Mouse (Mus musculus): ENCODE results near the gene Phactr1. TPM values are rescaled to one million over a fixed set of nuclear protein-coding genes. Genes with fewer than 3 reads are reported as not detected.

The Phactr1 gene
- total and polyA plus RNA-seq, 2 experiments from 2014 or later: 84.5 to 106 TPM

DNA sequence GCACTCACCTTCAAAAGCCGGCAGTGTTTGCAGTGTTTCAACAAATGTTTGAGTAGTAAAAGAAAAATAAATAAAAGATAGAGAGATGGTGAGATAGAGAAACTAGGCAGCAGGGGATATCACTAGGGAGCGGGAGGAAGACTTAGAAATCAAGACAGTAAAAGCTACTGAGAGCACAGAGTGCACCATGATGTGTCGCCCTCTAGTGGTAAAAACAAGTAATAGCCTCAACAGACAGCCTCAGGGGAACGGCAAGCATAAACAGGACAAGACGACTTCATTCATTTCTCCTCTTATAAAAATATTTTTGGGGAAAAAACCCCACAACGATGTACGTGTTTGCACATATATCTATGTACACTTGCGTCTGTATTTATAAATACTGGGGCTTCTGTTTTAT lies 111.9 kb downstream of the Phactr1 start:
- no peaks in the 10 kb centered on the region for H3K4me1 ChIP-seq (ENCODE audit: insufficient read depth)
- ATAC-seq (peak; percentile 77), DNase-seq (peak; percentile 73)
- no peak overlapping the region for H3K4me2 ChIP-seq (ENCODE audit: low read depth)
- no peak overlapping the region for H3K27ac ChIP-seq (ENCODE audit: low read depth, low read length)
- no peak overlapping the region for H3K9ac ChIP-seq
- no peaks in the 10 kb centered on the region for H3K9me3 ChIP-seq (ENCODE audit: low read length)
- 17% methylated on average over 8 of the region's 8 CpGs for WGBS
- no peaks in the 10 kb centered on the region for H3K36me3 ChIP-seq (ENCODE audit: insufficient read depth)
- no peak overlapping the region for H3K4me3 ChIP-seq (ENCODE audit: low read depth, low read length)
- TF ChIP-seq CTCF (IDR thresholded peaks at IDR 0.05; ENCODE audit: low read depth): peak; percentile 88
- no peaks in the 10 kb centered on the region for H3K27me3 ChIP-seq (ENCODE audit: insufficient read depth, low read length)

DNA sequence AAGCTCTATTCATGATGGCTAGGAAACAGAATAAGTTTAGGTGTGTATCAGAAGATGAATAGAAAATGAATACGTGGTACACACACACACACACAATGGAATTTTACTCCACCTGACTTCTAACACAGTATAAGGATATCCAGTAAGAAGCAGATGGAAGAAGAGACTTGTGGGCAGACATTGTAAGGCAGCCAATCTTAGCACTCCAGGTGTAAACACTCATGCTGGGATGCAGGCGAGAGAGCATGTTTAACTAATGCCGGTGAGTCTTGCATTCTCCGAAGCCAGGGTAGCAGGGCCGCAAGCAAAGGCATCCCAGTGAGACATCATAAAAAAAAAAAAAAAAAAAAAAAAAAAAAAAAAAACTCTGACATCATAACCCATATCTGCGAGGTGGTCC lies 120.1 kb downstream of the Phactr1 start:
- Histone ChIP-seq H3K4me3 (ENCODE audit: low read depth, low read length) (no peak overlapping the region), H3K9ac (no peak overlapping the region), H3K4me2 (ENCODE audit: low read depth) (no peak overlapping the region), H3K9me3 (ENCODE audit: low read length) (no peaks in the 10 kb centered on the region), H3K27me3 (ENCODE audit: insufficient read depth, low read length) (no peaks in the 10 kb centered on the region), H3K4me1 (ENCODE audit: insufficient read depth) (no peaks in the 10 kb centered on the region), H3K27ac (ENCODE audit: low read depth, low read length) (no peak overlapping the region), H3K36me3 (ENCODE audit: insufficient read depth) (no peaks in the 10 kb centered on the region)
- 82% methylated on average over 6 of the region's 6 CpGs for WGBS
- no peak for TF ChIP-seq CTCF (IDR thresholded peaks at IDR 0.05; ENCODE audit: low read depth)
- DNase-seq (no peak), ATAC-seq (no peak)

DNA sequence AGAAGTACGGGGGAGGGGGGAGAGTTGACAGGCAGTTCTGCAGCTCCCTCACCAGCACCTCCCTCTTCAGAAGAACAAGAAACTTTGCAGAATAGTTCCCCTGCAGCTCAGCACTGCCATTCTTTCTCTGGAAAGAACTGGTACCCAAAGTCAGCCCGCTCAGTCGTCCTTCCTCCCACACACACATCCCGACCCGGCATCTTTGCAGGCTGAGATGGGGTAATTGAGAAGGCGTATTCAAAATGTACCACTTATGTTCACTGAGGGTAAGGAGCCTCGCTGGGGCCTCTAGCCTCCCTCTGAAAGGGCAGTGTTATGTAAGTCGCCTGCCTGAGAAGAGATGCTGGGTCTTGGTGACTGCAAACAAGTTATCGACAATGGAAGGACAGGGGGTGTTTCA lies 123.9 kb downstream of the Phactr1 start:
- ATAC-seq: peak; percentile 54; the same call in 1 of the 2 replicates
- 25% methylated on average over 9 of the region's 9 CpGs for WGBS
- H3K9me3 ChIP-seq (ENCODE audit: low read length): no peaks in the 10 kb centered on the region

DNA sequence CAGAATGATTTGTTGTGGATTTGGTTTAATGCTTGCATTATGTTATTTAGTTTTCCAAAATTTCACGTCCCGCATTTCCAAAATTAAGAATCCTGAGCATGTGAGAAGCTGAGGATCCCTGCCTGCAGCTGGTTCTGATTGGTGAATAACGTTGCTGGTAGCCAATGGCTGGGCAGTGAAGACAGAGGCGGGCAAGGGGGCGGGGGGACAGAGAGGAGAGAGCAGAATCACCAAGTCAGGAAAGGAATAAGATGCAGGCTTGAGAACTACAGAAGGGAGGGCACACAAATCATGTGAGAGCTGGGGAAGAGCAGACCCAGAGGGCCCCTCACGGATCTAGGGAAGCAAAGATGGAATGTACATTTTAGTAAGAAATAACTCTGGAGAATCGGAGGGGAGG lies 132.3 kb downstream of the Phactr1 start:
- Histone ChIP-seq H3K4me3 (ENCODE audit: low read depth, low read length) (no peak overlapping the region), H3K36me3 (ENCODE audit: insufficient read depth) (no peaks in the 10 kb centered on the region; the same call in 1 of the 2 replicates), H3K4me1 (ENCODE audit: insufficient read depth) (peaks cover 9% of the 10 kb centered on the region; the same call in 1 of the 2 replicates), H3K9me3 (ENCODE audit: low read length) (no peaks in the 10 kb centered on the region), H3K9ac (no peak overlapping the region), H3K27me3 (ENCODE audit: insufficient read depth, low read length) (no peaks in the 10 kb centered on the region), H3K27ac (ENCODE audit: low read depth, low read length) (no peak overlapping the region), H3K4me2 (ENCODE audit: low read depth) (peak overlapping the region; percentile 29)
- WGBS: 14% methylated on average over 7 of the region's 7 CpGs
- DNase-seq: peak; percentile 50
- TF ChIP-seq CTCF (IDR thresholded peaks at IDR 0.05; ENCODE audit: low read depth): no peak
- peak; percentile 94 for ATAC-seq

More for the DNA sequence above, 123.9 kb downstream of the Phactr1 start:
- no peak overlapping the region for H3K4me3 ChIP-seq (ENCODE audit: low read depth, low read length)
- no peak for DNase-seq
- no peak overlapping the region for H3K27ac ChIP-seq (ENCODE audit: low read depth, low read length)
- H3K4me1 ChIP-seq (ENCODE audit: insufficient read depth): no peaks in the 10 kb centered on the region
- no peaks in the 10 kb centered on the region for H3K36me3 ChIP-seq (ENCODE audit: insufficient read depth)
- H3K27me3 ChIP-seq (ENCODE audit: insufficient read depth, low read length): no peaks in the 10 kb centered on the region
- no peak for TF ChIP-seq CTCF (IDR thresholded peaks at IDR 0.05; ENCODE audit: low read depth)
- H3K4me2 ChIP-seq (ENCODE audit: low read depth): no peak overlapping the region
- no peak overlapping the region for H3K9ac ChIP-seq

DNA sequence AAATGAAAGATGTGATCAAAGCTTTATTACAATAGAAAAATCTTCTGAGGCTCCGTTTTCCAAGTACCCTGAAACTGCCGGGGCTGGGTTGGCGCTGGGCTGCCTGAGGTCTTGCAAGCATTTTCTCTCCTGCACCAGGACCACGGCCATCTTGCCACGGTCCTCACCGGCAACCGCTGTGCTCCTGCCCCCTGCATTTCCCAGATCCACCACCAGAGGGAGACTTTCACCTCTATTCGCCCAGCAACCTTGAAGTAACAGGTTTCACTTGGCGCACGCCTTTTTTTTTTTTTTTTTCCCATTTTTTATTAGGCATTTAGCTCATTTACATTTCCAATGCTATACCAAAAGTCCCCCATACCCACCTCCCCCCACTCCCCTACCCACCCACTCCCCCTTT lies 138.0 kb downstream of the Phactr1 start:
- Histone ChIP-seq H3K4me1 (ENCODE audit: insufficient read depth) (peaks cover 1% of the 10 kb centered on the region; the same call in 1 of the 2 replicates), H3K4me3 (ENCODE audit: low read depth, low read length) (no peak overlapping the region), H3K9ac (no peak overlapping the region), H3K9me3 (ENCODE audit: low read length) (no peaks in the 10 kb centered on the region), H3K27ac (ENCODE audit: low read depth, low read length) (no peak overlapping the region), H3K4me2 (ENCODE audit: low read depth) (no peak overlapping the region), H3K27me3 (ENCODE audit: insufficient read depth, low read length) (no peaks in the 10 kb centered on the region), H3K36me3 (ENCODE audit: insufficient read depth) (no peaks in the 10 kb centered on the region; the same call in 1 of the 2 replicates)
- no peak for DNase-seq
- peak; percentile 70 for TF ChIP-seq CTCF (IDR thresholded peaks at IDR 0.05; ENCODE audit: low read depth)
- ATAC-seq: no peak
- 46% methylated on average over 10 of the region's 10 CpGs for WGBS

DNA sequence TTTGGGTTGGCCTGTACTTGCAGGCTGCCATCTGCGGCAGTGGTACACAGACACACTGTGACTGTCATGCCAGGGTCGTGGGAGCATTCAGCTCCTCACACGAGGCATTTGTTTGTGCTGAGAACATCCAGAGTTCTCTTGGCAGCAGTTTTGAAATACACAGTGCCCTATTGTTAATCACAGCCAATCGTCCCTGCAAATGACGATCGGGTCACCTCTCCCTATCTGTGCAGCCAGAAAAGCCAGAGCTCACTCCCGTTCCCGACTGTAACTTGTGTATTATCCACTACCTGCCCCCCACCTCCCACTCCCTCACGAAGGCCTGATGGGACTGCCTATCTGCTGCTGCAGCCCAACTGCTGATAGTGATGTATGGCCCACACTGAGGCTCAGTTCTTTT lies 140.1 kb downstream of the Phactr1 start:
- Histone ChIP-seq H3K9me3 (ENCODE audit: low read length) (no peaks in the 10 kb centered on the region), H3K36me3 (ENCODE audit: insufficient read depth) (no peaks in the 10 kb centered on the region; the same call in 1 of the 2 replicates), H3K4me2 (ENCODE audit: low read depth) (no peak overlapping the region), H3K4me3 (ENCODE audit: low read depth, low read length) (no peak overlapping the region), H3K9ac (no peak overlapping the region), H3K27me3 (ENCODE audit: insufficient read depth, low read length) (no peaks in the 10 kb centered on the region), H3K4me1 (ENCODE audit: insufficient read depth) (no peaks in the 10 kb centered on the region), H3K27ac (ENCODE audit: low read depth, low read length) (no peak overlapping the region)
- DNase-seq (no peak), ATAC-seq (peak; percentile 50)
- TF ChIP-seq CTCF (IDR thresholded peaks at IDR 0.05; ENCODE audit: low read depth): no peak
- 21% methylated on average over 9 of the region's 9 CpGs for WGBS

DNA sequence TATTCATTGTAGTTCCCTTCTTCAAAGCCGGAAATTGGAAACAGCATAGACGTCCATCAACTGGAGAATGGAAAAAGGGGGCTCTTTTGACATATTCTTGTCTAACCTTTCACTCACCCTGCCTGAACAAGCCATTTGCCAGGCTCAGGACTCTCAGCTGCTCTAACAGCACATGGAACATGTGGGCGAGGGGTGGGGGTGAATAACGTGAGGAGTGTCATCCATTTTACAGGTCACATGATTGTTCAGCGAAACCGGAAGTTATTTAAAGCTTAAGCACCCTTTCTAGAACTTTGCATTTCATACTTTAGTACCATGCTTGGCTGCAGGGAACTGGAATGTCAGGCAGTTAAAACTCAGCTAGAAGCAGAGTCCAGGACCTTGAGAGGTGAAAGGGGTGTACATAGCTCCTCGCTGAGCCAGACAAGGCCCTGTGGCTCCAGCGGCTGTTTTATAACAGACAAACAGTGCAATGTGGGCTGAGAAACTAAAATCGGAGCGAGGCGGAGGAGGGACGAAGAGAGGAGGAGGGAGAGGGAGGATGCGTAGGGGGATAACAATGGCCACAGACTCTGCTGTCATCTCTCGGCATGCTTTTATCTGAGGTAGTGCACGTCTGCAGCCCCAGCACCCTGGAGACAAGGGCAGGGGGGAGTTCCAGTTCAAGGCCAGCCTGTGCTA lies 141.1 kb downstream of the Phactr1 start:
- Histone ChIP-seq H3K4me3 (ENCODE audit: low read depth, low read length) (no peak overlapping the region), H3K9me3 (ENCODE audit: low read length) (no peaks in the 10 kb centered on the region), H3K4me2 (ENCODE audit: low read depth) (no peak overlapping the region), H3K27me3 (ENCODE audit: insufficient read depth, low read length) (no peaks in the 10 kb centered on the region), H3K9ac (no peak overlapping the region), H3K27ac (ENCODE audit: low read depth, low read length) (no peak overlapping the region), H3K4me1 (ENCODE audit: insufficient read depth) (no peaks in the 10 kb centered on the region), H3K36me3 (ENCODE audit: insufficient read depth) (no peaks in the 10 kb centered on the region; the same call in 1 of the 2 replicates)
- no peak for TF ChIP-seq CTCF (IDR thresholded peaks at IDR 0.05; ENCODE audit: low read depth)
- DNase-seq: no peak
- ATAC-seq: no peak
- WGBS: 65% methylated on average over 15 of the region's 15 CpGs
